Mouse (Mus musculus) mouse trophoblast stem cell (cell line): Measurements from ENCODE around the gene Cd33.

Source experiments
- in situ Hi-C, 2 experiments: fragments of 300-500 bp; cut with MseI, MboI; formaldehyde crosslinking; loops; 2 replicates in 1 of 2; 3 replicates in 1 of 2; pipeline ENCODE4 v1.15.1; 2025

Gene Cd33

GRCm38 (mm10) chr7:43544225-43544977, at the start of gene Cd33:
TSS of gene Cd33 (minus strand) at chr7:43544428.
- in situ Hi-C loops: no loop called here

- in situ Hi-C loops: no loop called here
These were observed 40.6 kb upstream of the Cd33 start for GRCm38 (mm10) chr7:43584790-43585189.

- in situ Hi-C loops: no loop called here
These were observed 36.3 kb upstream of the Cd33 start for GRCm38 (mm10) chr7:43580526-43580925.

- in situ Hi-C loops: no loop called here
These were observed 35.4 kb upstream of the Cd33 start, which contains the start of gene Zfp719 for GRCm38 (mm10) chr7:43579440-43580171. TSS of gene Zfp719 (plus strand) at chr7:43579610.

GRCm38 (mm10) chr7:43571216-43571615, 27.0 kb upstream of the Cd33 start:
- in situ Hi-C loops: no loop called here

- in situ Hi-C loops: no loop called here
These were observed 19.1 kb upstream of the Cd33 start for GRCm38 (mm10) chr7:43563300-43563699.

- in situ Hi-C loops: no loop called here
These were observed 18.4 kb upstream of the Cd33 start for GRCm38 (mm10) chr7:43562651-43563070.

GRCm38 (mm10) chr7:43562006-43562633, 17.9 kb upstream of the Cd33 start, which contains the start of gene Zfp658:
TSS of gene Zfp658 (plus strand) at chr7:43562256.
- in situ Hi-C loops: no loop called here

GRCm38 (mm10) chr7:43556901-43557300, 12.7 kb upstream of the Cd33 start:
- in situ Hi-C loops: no loop called here

- in situ Hi-C loops: no loop called here
These were observed 11.1 kb upstream of the Cd33 start for GRCm38 (mm10) chr7:43555351-43555750.

GRCm38 (mm10) chr7:43554550-43554949, 10.3 kb upstream of the Cd33 start:
- in situ Hi-C loops: no loop called here

- in situ Hi-C loops: no loop called here
These were observed 8.9 kb upstream of the Cd33 start for GRCm38 (mm10) chr7:43553153-43553552.

- in situ Hi-C loops: no loop called here
These were observed 4.0 kb upstream of the Cd33 start for GRCm38 (mm10) chr7:43548206-43548605.

GRCm38 (mm10) chr7:43547666-43548065, 3.4 kb upstream of the Cd33 start:
- in situ Hi-C loops: no loop called here

GRCm38 (mm10) chr7:43545656-43546545, 1.7 kb upstream of the Cd33 start:
- in situ Hi-C loops: no loop called here

GRCm38 (mm10) chr7:43538524-43538923, 5.7 kb downstream of the Cd33 start:
- in situ Hi-C loops: no loop called here

GRCm38 (mm10) chr7:43532936-43533505, 11.2 kb downstream of the Cd33 start:
- in situ Hi-C loops: no loop called here

GRCm38 (mm10) chr7:43530216-43530785, 13.9 kb downstream of the Cd33 start:
- in situ Hi-C loops: no loop called here

GRCm38 (mm10) chr7:43525313-43525712, 18.9 kb downstream of the Cd33 start:
- in situ Hi-C loops: no loop called here

- in situ Hi-C loops: no loop called here
These were observed 21.5 kb downstream of the Cd33 start for GRCm38 (mm10) chr7:43522776-43523175.

- in situ Hi-C loops: no loop called here
These were observed 25.9 kb downstream of the Cd33 start for GRCm38 (mm10) chr7:43518341-43518740.
